Mouse (Mus musculus): ENCODE measurements around the gene Kl. TPM values are rescaled to one million over a fixed set of nuclear protein-coding genes. Genes with fewer than 3 reads are reported as not detected.
A peak's percentile ranks its signal among the peaks of the same experiment; 100 is the strongest.

The Kl gene
- total RNA-seq (2014; rRNA removed) (0.07 TPM in 1 of 2 replicates, not detected in the other), polyA plus RNA-seq (2012; rRNA removed) (not detected in 2 replicates)

- Histone ChIP-seq H3K27me3 (ENCODE audit: control insufficient read depth, insufficient read depth, low read length) (no peaks in the 10 kb centered on the region), H3K9ac (ENCODE audit: low read depth, low read length) (peak within 1 kb of the TSS; percentile 46), H3K79me2 (ENCODE audit: control insufficient read depth, insufficient read depth, low read length) (no peaks in the 10 kb centered on the region), H3K4me1 (ENCODE audit: control insufficient read depth, insufficient read depth, low read length) (no peaks in the 10 kb centered on the region), H3K27ac (replicated peaks; ENCODE audit: insufficient read depth, low read depth, low read length) (no peak within 1 kb of the TSS), H3K4me3 (ENCODE audit: insufficient read depth, low read depth, low read length) (peak within 1 kb of the TSS; percentile 31; the same call in 1 of the 2 replicates), H3K36me3 (ENCODE audit: control insufficient read depth, insufficient read depth, low read length) (no peaks in the 10 kb centered on the region)
- no peak for DNase-seq (ENCODE audit: extremely low read depth, low read depth, low spot score)
- no peak for TF ChIP-seq POLR2A (IDR thresholded peaks at IDR 0.05; ENCODE audit: extremely low read depth, insufficient read depth, low read length)
- TF ChIP-seq CTCF (IDR thresholded peaks at IDR 0.05; ENCODE audit: low read depth, low read length), result no peak
- WGBS, result 3% methylated on average over 21 of the region's 22 CpGs
Measured at GRCm38 (mm10) chr5:150952328-150952668, at the start of gene Kl. Gene Kl, plus strand, starts transcription at chr5:150952607.

GRCm38 (mm10) chr5:150906053-150907040 is 46.1 kb upstream of the Kl start:
- Histone ChIP-seq H3K27me3 (ENCODE audit: control insufficient read depth, insufficient read depth, low read length) (no peaks in the 10 kb centered on the region), H3K4me3 (ENCODE audit: insufficient read depth, low read depth, low read length) (no peak overlapping the region), H3K27ac (replicated peaks; ENCODE audit: insufficient read depth, low read depth, low read length) (no peak overlapping the region), H3K79me2 (ENCODE audit: control insufficient read depth, insufficient read depth, low read length) (no peaks in the 10 kb centered on the region), H3K4me1 (ENCODE audit: control insufficient read depth, insufficient read depth, low read length) (no peaks in the 10 kb centered on the region), H3K9ac (ENCODE audit: low read depth, low read length) (no peak overlapping the region), H3K36me3 (ENCODE audit: control insufficient read depth, insufficient read depth, low read length) (no peaks in the 10 kb centered on the region)
- 51% methylated on average over 9 of the region's 9 CpGs for WGBS
- no peak for DNase-seq (ENCODE audit: extremely low read depth, low read depth, low spot score)
- no peak for TF ChIP-seq POLR2A (IDR thresholded peaks at IDR 0.05; ENCODE audit: extremely low read depth, insufficient read depth, low read length)
- no peak for TF ChIP-seq CTCF (IDR thresholded peaks at IDR 0.05; ENCODE audit: low read depth, low read length)

GRCm38 (mm10) chr5:150912156-150912555 is 40.3 kb upstream of the Kl start:
- Histone ChIP-seq H3K79me2 (ENCODE audit: control insufficient read depth, insufficient read depth, low read length) (no peaks in the 10 kb centered on the region), H3K27me3 (ENCODE audit: control insufficient read depth, insufficient read depth, low read length) (no peaks in the 10 kb centered on the region), H3K36me3 (ENCODE audit: control insufficient read depth, insufficient read depth, low read length) (no peaks in the 10 kb centered on the region), H3K4me1 (ENCODE audit: control insufficient read depth, insufficient read depth, low read length) (peaks cover 17% of the 10 kb centered on the region), H3K27ac (replicated peaks; ENCODE audit: insufficient read depth, low read depth, low read length) (peak overlapping the region; percentile 69), H3K4me3 (ENCODE audit: insufficient read depth, low read depth, low read length) (no peak overlapping the region), H3K9ac (ENCODE audit: low read depth, low read length) (no peak overlapping the region)
- TF ChIP-seq POLR2A (IDR thresholded peaks at IDR 0.05; ENCODE audit: extremely low read depth, insufficient read depth, low read length), result no peak
- TF ChIP-seq CTCF (IDR thresholded peaks at IDR 0.05; ENCODE audit: low read depth, low read length), result no peak
- 10% methylated on average over 2 of the region's 2 CpGs for WGBS
- DNase-seq (ENCODE audit: extremely low read depth, low read depth, low spot score), result peak; percentile 51

- 6% methylated on average over 5 of the region's 5 CpGs for WGBS
- TF ChIP-seq POLR2A (IDR thresholded peaks at IDR 0.05; ENCODE audit: extremely low read depth, insufficient read depth, low read length) (no peak), CTCF (IDR thresholded peaks at IDR 0.05; ENCODE audit: low read depth, low read length) (no peak)
- Histone ChIP-seq H3K36me3 (ENCODE audit: control insufficient read depth, insufficient read depth, low read length) (no peaks in the 10 kb centered on the region), H3K27me3 (ENCODE audit: control insufficient read depth, insufficient read depth, low read length) (no peaks in the 10 kb centered on the region), H3K79me2 (ENCODE audit: control insufficient read depth, insufficient read depth, low read length) (no peaks in the 10 kb centered on the region), H3K9ac (ENCODE audit: low read depth, low read length) (peak overlapping the region; percentile 34; the same call in 1 of the 2 replicates), H3K4me1 (ENCODE audit: control insufficient read depth, insufficient read depth, low read length) (peaks cover 20% of the 10 kb centered on the region), H3K4me3 (ENCODE audit: insufficient read depth, low read depth, low read length) (no peak overlapping the region), H3K27ac (replicated peaks; ENCODE audit: insufficient read depth, low read depth, low read length) (peak overlapping the region; percentile 67)
- DNase-seq (ENCODE audit: extremely low read depth, low read depth, low spot score), result peak; percentile 81
Measured at GRCm38 (mm10) chr5:150912656-150913055, 39.8 kb upstream of the Kl start.

- DNase-seq (ENCODE audit: extremely low read depth, low read depth, low spot score), result peak; percentile 19
- no peak for TF ChIP-seq POLR2A (IDR thresholded peaks at IDR 0.05; ENCODE audit: extremely low read depth, insufficient read depth, low read length)
- TF ChIP-seq CTCF (IDR thresholded peaks at IDR 0.05; ENCODE audit: low read depth, low read length), result no peak
- H3K4me1 ChIP-seq (ENCODE audit: control insufficient read depth, insufficient read depth, low read length), result peaks cover 30% of the 10 kb centered on the region
- H3K4me3 ChIP-seq (ENCODE audit: insufficient read depth, low read depth, low read length), result no peak overlapping the region
- H3K79me2 ChIP-seq (ENCODE audit: control insufficient read depth, insufficient read depth, low read length), result no peaks in the 10 kb centered on the region
- H3K9ac ChIP-seq (ENCODE audit: low read depth, low read length), result no peak overlapping the region
- no peak overlapping the region for H3K27ac ChIP-seq (replicated peaks; ENCODE audit: insufficient read depth, low read depth, low read length)
- WGBS, result 69% methylated on average over 4 of the region's 4 CpGs
- H3K27me3 ChIP-seq (ENCODE audit: control insufficient read depth, insufficient read depth, low read length), result no peaks in the 10 kb centered on the region
- no peaks in the 10 kb centered on the region for H3K36me3 ChIP-seq (ENCODE audit: control insufficient read depth, insufficient read depth, low read length)
Measured at GRCm38 (mm10) chr5:150915080-150916055, 37.0 kb upstream of the Kl start.

Measured in liver, adult 2 months (tissue).